Mouse (Mus musculus): ENCODE measurements at regions not wholly inside any gene's neighbourhood (a gene's known extent, or its start where the extent isn't known, plus 50 kb on each side); places are given as distances from the start of the nearest gene placed in this dataset.
"Not testable (repeated sequence)": the region's sequence is repeated elsewhere in the genome, so short reads cannot be mapped to it uniquely, and the experiment has no call there.

GRCm38 (mm10) chr5:148674281-148674680 is 121.7 kb upstream of the Ubl3 start:
- TF ChIP-seq CTCF (IDR thresholded peaks at IDR 0.05; ENCODE audit: borderline replicate concordance, extremely low read depth, insufficient read depth, insufficient read length) (no peak), POLR2A (IDR thresholded peaks at IDR 0.05; ENCODE audit: borderline replicate concordance, extremely low read depth, insufficient read depth, insufficient read length, poor library complexity, severe bottlenecking) (no peak)
- DNase-seq (ENCODE audit: low read depth), result no peak

GRCm38 (mm10) chr5:148662281-148662741 is 109.7 kb upstream of the Ubl3 start:
- TF ChIP-seq CTCF (IDR thresholded peaks at IDR 0.05; ENCODE audit: borderline replicate concordance, extremely low read depth, insufficient read depth, insufficient read length) (no peak), POLR2A (IDR thresholded peaks at IDR 0.05; ENCODE audit: borderline replicate concordance, extremely low read depth, insufficient read depth, insufficient read length, poor library complexity, severe bottlenecking) (no peak)
- DNase-seq (ENCODE audit: low read depth), result peak; percentile 78

GRCm38 (mm10) chr5:148661120-148661519 is 108.5 kb upstream of the Ubl3 start:
- no peak for DNase-seq (ENCODE audit: low read depth)
- peak; percentile 36; the same call in 1 of the 2 replicates for TF ChIP-seq CTCF (IDR thresholded peaks at IDR 0.05; ENCODE audit: borderline replicate concordance, extremely low read depth, insufficient read depth, insufficient read length)
- TF ChIP-seq POLR2A (IDR thresholded peaks at IDR 0.05; ENCODE audit: borderline replicate concordance, extremely low read depth, insufficient read depth, insufficient read length, poor library complexity, severe bottlenecking), result no peak

GRCm38 (mm10) chr5:148657936-148658640 is 105.5 kb upstream of the Ubl3 start:
- TF ChIP-seq POLR2A (IDR thresholded peaks at IDR 0.05; ENCODE audit: borderline replicate concordance, extremely low read depth, insufficient read depth, insufficient read length, poor library complexity, severe bottlenecking) (no peak), CTCF (IDR thresholded peaks at IDR 0.05; ENCODE audit: borderline replicate concordance, extremely low read depth, insufficient read depth, insufficient read length) (no peak)
- DNase-seq (ENCODE audit: low read depth), result no peak

GRCm38 (mm10) chr5:148652525-148653243 is 100.1 kb upstream of the Ubl3 start:
- DNase-seq (ENCODE audit: low read depth), result no peak
- TF ChIP-seq POLR2A (IDR thresholded peaks at IDR 0.05; ENCODE audit: borderline replicate concordance, extremely low read depth, insufficient read depth, insufficient read length, poor library complexity, severe bottlenecking), result no peak
- TF ChIP-seq CTCF (IDR thresholded peaks at IDR 0.05; ENCODE audit: borderline replicate concordance, extremely low read depth, insufficient read depth, insufficient read length), result no peak

- no peak for TF ChIP-seq POLR2A (IDR thresholded peaks at IDR 0.05; ENCODE audit: borderline replicate concordance, extremely low read depth, insufficient read depth, insufficient read length, poor library complexity, severe bottlenecking)
- TF ChIP-seq CTCF (IDR thresholded peaks at IDR 0.05; ENCODE audit: borderline replicate concordance, extremely low read depth, insufficient read depth, insufficient read length), result no peak
- no peak for DNase-seq (ENCODE audit: low read depth)
Measured at GRCm38 (mm10) chr5:148651736-148652135, 99.1 kb upstream of the Ubl3 start.

GRCm38 (mm10) chr5:148649573-148649972 is 97.0 kb upstream of the Ubl3 start:
- not testable (repeated sequence) for DNase-seq (ENCODE audit: low read depth)

GRCm38 (mm10) chr5:148649123-148649522 is 96.5 kb upstream of the Ubl3 start:
- DNase-seq (ENCODE audit: low read depth), result no peak
- no peak for TF ChIP-seq POLR2A (IDR thresholded peaks at IDR 0.05; ENCODE audit: borderline replicate concordance, extremely low read depth, insufficient read depth, insufficient read length, poor library complexity, severe bottlenecking)

- DNase-seq (ENCODE audit: low read depth), result no peak
- no peak for TF ChIP-seq POLR2A (IDR thresholded peaks at IDR 0.05; ENCODE audit: borderline replicate concordance, extremely low read depth, insufficient read depth, insufficient read length, poor library complexity, severe bottlenecking)
- TF ChIP-seq CTCF (IDR thresholded peaks at IDR 0.05; ENCODE audit: borderline replicate concordance, extremely low read depth, insufficient read depth, insufficient read length), result no peak
Measured at GRCm38 (mm10) chr5:148647644-148648043, 95.1 kb upstream of the Ubl3 start.

GRCm38 (mm10) chr5:148645772-148646171 is 93.2 kb upstream of the Ubl3 start:
- DNase-seq (ENCODE audit: low read depth), result no peak
- no peak for TF ChIP-seq CTCF (IDR thresholded peaks at IDR 0.05; ENCODE audit: borderline replicate concordance, extremely low read depth, insufficient read depth, insufficient read length)
- TF ChIP-seq POLR2A (IDR thresholded peaks at IDR 0.05; ENCODE audit: borderline replicate concordance, extremely low read depth, insufficient read depth, insufficient read length, poor library complexity, severe bottlenecking), result no peak

GRCm38 (mm10) chr5:148645191-148645681 is 92.6 kb upstream of the Ubl3 start:
- DNase-seq (ENCODE audit: low read depth), result no peak
- TF ChIP-seq CTCF (IDR thresholded peaks at IDR 0.05; ENCODE audit: borderline replicate concordance, extremely low read depth, insufficient read depth, insufficient read length) (no peak), POLR2A (IDR thresholded peaks at IDR 0.05; ENCODE audit: borderline replicate concordance, extremely low read depth, insufficient read depth, insufficient read length, poor library complexity, severe bottlenecking) (no peak)

GRCm38 (mm10) chr5:148644345-148644744 is 91.8 kb upstream of the Ubl3 start:
- TF ChIP-seq CTCF (IDR thresholded peaks at IDR 0.05; ENCODE audit: borderline replicate concordance, extremely low read depth, insufficient read depth, insufficient read length) (no peak), POLR2A (IDR thresholded peaks at IDR 0.05; ENCODE audit: borderline replicate concordance, extremely low read depth, insufficient read depth, insufficient read length, poor library complexity, severe bottlenecking) (no peak)
- DNase-seq (ENCODE audit: low read depth), result no peak

All from brain, embryonic 14.5 days (tissue).